Mouse (Mus musculus): ENCODE measurements at regions not wholly inside any gene's neighbourhood (a gene's known extent, or its start where the extent isn't known, plus 50 kb on each side); places are given as distances from the start of the nearest gene placed in this dataset.
A peak's percentile ranks its signal among the peaks of the same experiment; 100 is the strongest.

GRCm38 (mm10) chr7:78023075-78023474, 714.7 kb downstream of the Ntrk3 start:
- DNase-seq (ENCODE audit: low spot score) (no peak), ATAC-seq (ENCODE audit: low read depth) (no peak)
- H3K27me3 ChIP-seq (replicated peaks; ENCODE audit: control insufficient read depth, insufficient read depth, low read length), result no peaks in the 10 kb centered on the region
- H3K4me3 ChIP-seq (ENCODE audit: low read depth, low read length), result no peak overlapping the region
- 76% methylated on average over 3 of the region's 3 CpGs for WGBS
- no peaks in the 10 kb centered on the region for H3K9me3 ChIP-seq (ENCODE audit: control insufficient read depth, low read length)
- no peak overlapping the region for H3K27ac ChIP-seq (replicated peaks; ENCODE audit: low read depth, low read length)
- no peaks in the 10 kb centered on the region for H3K36me3 ChIP-seq (ENCODE audit: control insufficient read depth, insufficient read depth, low read length)
- H3K9ac ChIP-seq (ENCODE audit: low read depth, low read length), result no peak overlapping the region
- no peak overlapping the region for H3K4me2 ChIP-seq (ENCODE audit: low read depth, low read length)
- no peaks in the 10 kb centered on the region for H3K4me1 ChIP-seq (ENCODE audit: control insufficient read depth, insufficient read depth, low read length)

DNA sequence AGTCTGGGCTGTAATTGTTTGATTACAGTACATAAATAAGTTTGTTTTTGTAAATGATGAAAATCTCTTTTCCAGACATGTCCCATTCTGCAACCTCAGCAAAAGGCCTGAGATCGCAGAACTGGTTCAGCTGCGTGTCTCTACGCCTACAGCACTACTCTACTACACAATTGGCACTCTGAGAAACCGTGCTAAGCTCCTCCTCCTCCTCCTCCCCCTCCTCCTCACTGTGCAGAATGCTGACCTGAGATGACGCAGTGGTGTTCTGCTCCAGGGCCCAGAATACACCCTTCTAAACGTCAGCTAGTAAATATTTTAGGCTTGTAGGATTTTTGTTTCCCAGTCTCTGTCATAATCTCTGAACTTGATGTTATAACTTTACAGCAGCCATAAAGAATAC, 724.2 kb downstream of the Ntrk3 start:
- ATAC-seq (ENCODE audit: low read depth), result no peak
- no peak overlapping the region for H3K27ac ChIP-seq (replicated peaks; ENCODE audit: low read depth, low read length)
- WGBS, result 49% methylated on average over 6 of the region's 6 CpGs

DNA sequence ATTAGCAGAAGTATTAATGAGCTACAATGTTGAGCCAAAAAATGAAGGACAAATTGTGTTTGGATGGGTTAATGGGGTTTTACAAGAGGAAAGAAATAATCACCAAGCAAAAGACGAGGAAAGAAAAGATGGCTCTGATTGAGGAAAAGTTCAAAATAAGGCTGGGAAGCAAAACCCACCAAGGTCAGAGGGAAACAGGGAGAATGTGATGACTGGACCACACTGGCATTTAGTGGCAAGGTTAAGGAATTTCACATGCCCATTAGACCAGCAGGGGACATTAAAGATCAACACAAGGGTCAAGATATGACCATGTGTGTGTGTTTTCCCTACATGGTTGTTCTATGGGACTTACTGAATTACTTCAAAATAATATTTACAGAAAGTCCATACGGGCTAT, 734.7 kb downstream of the Ntrk3 start:
- WGBS, result 67% methylated on average over 2 of the region's 2 CpGs
- H3K9me3 ChIP-seq (ENCODE audit: control insufficient read depth, low read length), result no peaks in the 10 kb centered on the region
- H3K27ac ChIP-seq (replicated peaks; ENCODE audit: low read depth, low read length), result no peak overlapping the region
- no peak overlapping the region for H3K4me2 ChIP-seq (ENCODE audit: low read depth, low read length)
- H3K4me3 ChIP-seq (ENCODE audit: low read depth, low read length), result no peak overlapping the region
- H3K27me3 ChIP-seq (replicated peaks; ENCODE audit: control insufficient read depth, insufficient read depth, low read length), result no peaks in the 10 kb centered on the region
- no peaks in the 10 kb centered on the region for H3K36me3 ChIP-seq (ENCODE audit: control insufficient read depth, insufficient read depth, low read length)
- DNase-seq (ENCODE audit: low spot score), result no peak
- no peaks in the 10 kb centered on the region for H3K4me1 ChIP-seq (ENCODE audit: control insufficient read depth, insufficient read depth, low read length)
- H3K9ac ChIP-seq (ENCODE audit: low read depth, low read length), result no peak overlapping the region
- no peak for ATAC-seq (ENCODE audit: low read depth)

More for the DNA sequence above, 724.2 kb downstream of the Ntrk3 start:
- no peaks in the 10 kb centered on the region for H3K9me3 ChIP-seq (ENCODE audit: control insufficient read depth, low read length)
- peak; percentile 11 for DNase-seq (ENCODE audit: low spot score)
- H3K9ac ChIP-seq (ENCODE audit: low read depth, low read length), result no peak overlapping the region
- H3K36me3 ChIP-seq (ENCODE audit: control insufficient read depth, insufficient read depth, low read length), result no peaks in the 10 kb centered on the region
- H3K4me1 ChIP-seq (ENCODE audit: control insufficient read depth, insufficient read depth, low read length), result no peaks in the 10 kb centered on the region
- no peak overlapping the region for H3K4me3 ChIP-seq (ENCODE audit: low read depth, low read length)
- no peaks in the 10 kb centered on the region for H3K27me3 ChIP-seq (replicated peaks; ENCODE audit: control insufficient read depth, insufficient read depth, low read length)
- no peak overlapping the region for H3K4me2 ChIP-seq (ENCODE audit: low read depth, low read length)

DNA sequence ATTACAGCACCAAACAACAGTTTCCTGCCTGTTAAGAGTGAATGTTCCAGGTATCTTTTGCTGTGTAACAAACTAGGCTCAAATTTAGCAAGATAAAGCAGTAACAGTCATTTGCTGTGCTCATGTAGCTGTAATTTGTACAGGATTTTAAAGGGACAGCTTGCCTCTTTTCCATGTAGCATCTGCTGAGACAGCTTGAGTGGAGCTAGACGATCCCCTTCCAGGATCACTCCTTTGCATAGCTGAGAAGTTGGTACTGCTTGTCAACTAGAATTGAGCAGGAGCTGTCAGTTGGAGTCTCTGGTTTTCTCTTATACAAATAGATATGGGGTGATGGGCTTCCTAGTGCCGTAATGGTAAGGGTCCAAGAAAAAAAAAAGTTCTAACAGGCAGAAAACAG, 744.0 kb downstream of the Ntrk3 start:
- Histone ChIP-seq H3K4me3 (ENCODE audit: low read depth, low read length) (no peak overlapping the region), H3K9ac (ENCODE audit: low read depth, low read length) (no peak overlapping the region), H3K27me3 (replicated peaks; ENCODE audit: control insufficient read depth, insufficient read depth, low read length) (no peaks in the 10 kb centered on the region), H3K4me1 (ENCODE audit: control insufficient read depth, insufficient read depth, low read length) (no peaks in the 10 kb centered on the region), H3K4me2 (ENCODE audit: low read depth, low read length) (no peak overlapping the region), H3K36me3 (ENCODE audit: control insufficient read depth, insufficient read depth, low read length) (no peaks in the 10 kb centered on the region), H3K9me3 (ENCODE audit: control insufficient read depth, low read length) (no peaks in the 10 kb centered on the region), H3K27ac (replicated peaks; ENCODE audit: low read depth, low read length) (no peak overlapping the region)
- ATAC-seq (ENCODE audit: low read depth), result no peak
- 80% methylated on average over 2 of the region's 2 CpGs for WGBS
- no peak for DNase-seq (ENCODE audit: low spot score)

- WGBS, result 48% methylated on average over 10 of the region's 10 CpGs
- ATAC-seq (ENCODE audit: low read depth), result no peak; the same call in 1 of the 2 replicates
- no peaks in the 10 kb centered on the region for H3K9me3 ChIP-seq (ENCODE audit: control insufficient read depth, low read length)
- H3K27ac ChIP-seq (replicated peaks; ENCODE audit: low read depth, low read length), result no peak overlapping the region
- no peak overlapping the region for H3K4me3 ChIP-seq (ENCODE audit: low read depth, low read length)
- no peak overlapping the region for H3K9ac ChIP-seq (ENCODE audit: low read depth, low read length)
- no peaks in the 10 kb centered on the region for H3K27me3 ChIP-seq (replicated peaks; ENCODE audit: control insufficient read depth, insufficient read depth, low read length)
- peak; percentile 48 for DNase-seq (ENCODE audit: low spot score)
- H3K4me1 ChIP-seq (ENCODE audit: control insufficient read depth, insufficient read depth, low read length), result no peaks in the 10 kb centered on the region
- H3K4me2 ChIP-seq (ENCODE audit: low read depth, low read length), result no peak overlapping the region
- no peaks in the 10 kb centered on the region for H3K36me3 ChIP-seq (ENCODE audit: control insufficient read depth, insufficient read depth, low read length)
These were observed 747.7 kb downstream of the Ntrk3 start for GRCm38 (mm10) chr7:77990150-77990549.

- ATAC-seq (ENCODE audit: low read depth) (no peak), DNase-seq (ENCODE audit: low spot score) (peak; percentile 2)
These were observed 749.6 kb downstream of the Ntrk3 start for GRCm38 (mm10) chr7:77988177-77988576.

DNA sequence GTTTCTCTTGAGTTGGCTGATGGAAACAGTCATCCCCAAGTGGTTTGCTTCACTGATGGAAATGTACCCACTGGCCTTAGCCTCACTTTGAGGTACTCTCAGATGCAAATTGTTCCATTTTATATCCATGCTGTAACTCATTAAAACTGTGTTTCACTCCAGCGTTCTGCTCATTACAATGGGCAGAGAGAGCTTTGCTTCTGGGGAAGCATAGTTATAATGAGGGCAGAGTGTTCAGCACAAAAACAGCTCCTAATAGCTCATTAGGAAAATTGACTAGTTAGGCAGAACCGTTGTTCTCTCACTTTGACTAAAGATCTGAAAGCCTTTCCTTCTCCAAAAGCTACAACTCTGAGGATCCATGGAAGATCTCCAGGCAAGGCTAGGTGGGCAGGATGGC, 771.2 kb downstream of the Ntrk3 start:
- H3K27ac ChIP-seq (replicated peaks; ENCODE audit: low read depth, low read length), result no peak overlapping the region
- WGBS, result 74% methylated on average over 2 of the region's 2 CpGs

More at GRCm38 (mm10) chr7:77988177-77988576, 749.6 kb downstream of the Ntrk3 start:
- Histone ChIP-seq H3K27me3 (replicated peaks; ENCODE audit: control insufficient read depth, insufficient read depth, low read length) (no peaks in the 10 kb centered on the region), H3K4me2 (ENCODE audit: low read depth, low read length) (no peak overlapping the region), H3K27ac (replicated peaks; ENCODE audit: low read depth, low read length) (no peak overlapping the region), H3K9me3 (ENCODE audit: control insufficient read depth, low read length) (no peaks in the 10 kb centered on the region), H3K36me3 (ENCODE audit: control insufficient read depth, insufficient read depth, low read length) (no peaks in the 10 kb centered on the region), H3K9ac (ENCODE audit: low read depth, low read length) (no peak overlapping the region), H3K4me3 (ENCODE audit: low read depth, low read length) (no peak overlapping the region), H3K4me1 (ENCODE audit: control insufficient read depth, insufficient read depth, low read length) (no peaks in the 10 kb centered on the region)
- 51% methylated on average over 5 of the region's 5 CpGs for WGBS

DNA sequence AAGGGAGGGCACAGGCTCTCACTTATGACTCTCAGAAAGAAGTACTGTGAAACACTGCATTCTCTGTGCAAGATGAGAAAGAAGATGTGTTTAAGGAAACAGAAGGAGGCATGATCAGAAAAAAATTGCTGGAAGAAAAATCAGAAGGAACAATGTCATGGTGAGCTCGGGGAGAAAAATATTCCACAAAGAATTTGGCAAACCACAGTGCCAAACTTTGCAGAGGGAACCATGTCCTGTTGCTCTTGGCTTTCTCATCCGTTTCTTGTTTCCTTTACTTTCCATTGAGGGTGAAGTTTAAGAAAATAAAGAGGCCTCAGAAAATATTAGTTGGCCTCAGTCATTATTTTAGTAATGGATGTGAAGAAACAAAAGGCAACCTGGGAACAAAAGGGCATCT, 804.4 kb downstream of the Ntrk3 start:
- Histone ChIP-seq H3K27me3 (replicated peaks; ENCODE audit: control insufficient read depth, insufficient read depth, low read length) (no peaks in the 10 kb centered on the region), H3K36me3 (ENCODE audit: control insufficient read depth, insufficient read depth, low read length) (no peaks in the 10 kb centered on the region)

More for the DNA sequence above, 771.2 kb downstream of the Ntrk3 start:
- H3K36me3 ChIP-seq (ENCODE audit: control insufficient read depth, insufficient read depth, low read length), result no peaks in the 10 kb centered on the region
- H3K9me3 ChIP-seq (ENCODE audit: control insufficient read depth, low read length), result no peaks in the 10 kb centered on the region
- H3K27me3 ChIP-seq (replicated peaks; ENCODE audit: control insufficient read depth, insufficient read depth, low read length), result no peaks in the 10 kb centered on the region
- DNase-seq (ENCODE audit: low spot score), result no peak
- H3K4me1 ChIP-seq (ENCODE audit: control insufficient read depth, insufficient read depth, low read length), result no peaks in the 10 kb centered on the region
- no peak overlapping the region for H3K4me3 ChIP-seq (ENCODE audit: low read depth, low read length)
- no peak overlapping the region for H3K4me2 ChIP-seq (ENCODE audit: low read depth, low read length)
- H3K9ac ChIP-seq (ENCODE audit: low read depth, low read length), result no peak overlapping the region
- no peak for ATAC-seq (ENCODE audit: low read depth)

DNA sequence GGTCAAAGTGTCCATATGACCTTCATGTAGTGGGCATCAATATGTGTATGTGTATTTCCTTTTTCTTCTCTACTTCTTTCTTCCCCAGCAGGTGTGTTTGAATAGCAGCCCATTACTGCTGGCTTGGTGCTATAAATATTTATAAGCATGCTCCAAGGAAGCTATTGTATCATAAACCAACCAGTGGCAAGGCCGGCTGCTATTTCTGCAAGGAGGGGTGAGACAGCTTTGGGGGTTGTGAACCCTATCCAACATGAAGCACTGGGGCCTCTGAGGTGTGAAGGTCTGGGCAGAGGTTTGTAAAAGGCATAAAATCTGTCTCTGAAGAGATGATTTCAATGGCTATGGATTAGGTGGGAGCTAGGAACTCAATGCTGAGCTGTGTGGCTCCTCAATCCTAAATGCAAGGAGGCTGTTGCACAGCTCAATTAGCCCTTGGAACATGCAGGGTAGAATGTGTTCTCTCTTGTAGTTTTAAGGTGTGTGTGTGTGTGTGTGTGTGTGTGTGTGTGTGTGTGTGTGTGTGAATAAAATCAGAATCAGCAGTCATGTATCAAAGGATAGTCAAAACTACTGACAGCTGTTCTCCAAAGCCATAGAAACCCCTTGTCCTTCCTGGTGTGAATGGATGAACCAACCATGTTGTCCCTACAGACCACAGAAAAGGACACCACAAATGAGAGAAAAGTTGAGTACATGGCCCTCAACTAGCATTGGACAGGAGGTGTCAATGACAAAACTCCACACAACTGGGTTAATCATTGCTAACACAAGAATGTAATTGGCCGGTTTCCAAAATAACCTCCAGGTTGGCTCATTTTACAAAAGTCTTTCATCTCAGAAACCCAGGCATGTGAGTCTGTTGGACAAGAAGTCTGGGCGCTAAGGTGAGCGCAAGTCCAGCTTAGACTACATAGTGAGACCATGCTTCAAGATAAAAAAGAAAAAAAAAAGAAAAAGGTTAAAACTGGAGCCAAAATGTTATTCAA, 809.0 kb downstream of the Ntrk3 start:
- DNase-seq (ENCODE audit: low spot score) (peak; percentile 20), ATAC-seq (ENCODE audit: low read depth) (no peak)
- no peak overlapping the region for H3K4me3 ChIP-seq (ENCODE audit: low read depth, low read length)
- H3K27ac ChIP-seq (replicated peaks; ENCODE audit: low read depth, low read length), result no peak overlapping the region
- H3K36me3 ChIP-seq (ENCODE audit: control insufficient read depth, insufficient read depth, low read length), result no peaks in the 10 kb centered on the region
- no peaks in the 10 kb centered on the region for H3K9me3 ChIP-seq (ENCODE audit: control insufficient read depth, low read length)
- H3K9ac ChIP-seq (ENCODE audit: low read depth, low read length), result no peak overlapping the region
- 67% methylated on average over 4 of the region's 4 CpGs for WGBS
- no peaks in the 10 kb centered on the region for H3K27me3 ChIP-seq (replicated peaks; ENCODE audit: control insufficient read depth, insufficient read depth, low read length)
- H3K4me2 ChIP-seq (ENCODE audit: low read depth, low read length), result no peak overlapping the region
- no peaks in the 10 kb centered on the region for H3K4me1 ChIP-seq (ENCODE audit: control insufficient read depth, insufficient read depth, low read length)

More for the DNA sequence above, 804.4 kb downstream of the Ntrk3 start:
- DNase-seq (ENCODE audit: low spot score) (peak; percentile 52), ATAC-seq (ENCODE audit: low read depth) (no peak)
- Histone ChIP-seq H3K4me1 (ENCODE audit: control insufficient read depth, insufficient read depth, low read length) (no peaks in the 10 kb centered on the region), H3K27ac (replicated peaks; ENCODE audit: low read depth, low read length) (no peak overlapping the region), H3K9ac (ENCODE audit: low read depth, low read length) (no peak overlapping the region), H3K4me2 (ENCODE audit: low read depth, low read length) (no peak overlapping the region), H3K9me3 (ENCODE audit: control insufficient read depth, low read length) (no peaks in the 10 kb centered on the region), H3K4me3 (ENCODE audit: low read depth, low read length) (no peak overlapping the region)
- 60% methylated on average over 2 of the region's 2 CpGs for WGBS
